Mouse (Mus musculus): Measurements from ENCODE around the gene Ntn1.

Ntn1 gene

DNA sequence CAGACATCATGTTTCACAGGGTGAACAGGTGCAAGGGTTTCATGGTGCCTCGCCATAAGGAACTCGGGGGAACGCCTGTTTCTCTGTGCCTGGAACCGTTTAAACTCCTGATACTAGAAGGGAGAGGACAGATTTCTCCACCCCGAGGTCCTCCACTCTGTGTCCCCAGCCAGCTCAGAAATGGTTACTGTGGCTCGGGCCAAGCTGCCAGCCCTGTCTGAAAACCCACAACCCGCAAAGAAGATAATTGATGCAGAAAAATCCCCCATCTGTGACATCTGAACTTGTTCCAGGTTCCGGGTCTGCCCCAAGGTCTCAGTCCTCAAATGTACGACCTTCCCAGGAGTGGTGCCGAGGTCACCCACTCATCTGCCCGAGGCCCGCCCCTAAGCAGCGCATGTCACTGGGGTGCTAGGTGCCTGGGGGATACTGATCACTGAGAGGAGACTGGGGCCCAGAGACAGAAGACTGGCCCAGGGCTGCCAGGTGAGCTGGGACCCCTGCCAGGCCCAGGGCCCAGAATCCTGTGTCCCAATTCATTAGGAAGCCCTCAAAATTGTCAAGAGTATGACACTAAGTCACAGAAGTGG lies 68.9 kb downstream of the Ntn1 start:
- DNase-seq (ENCODE audit: low spot score in 2 of 2): no peak

DNA sequence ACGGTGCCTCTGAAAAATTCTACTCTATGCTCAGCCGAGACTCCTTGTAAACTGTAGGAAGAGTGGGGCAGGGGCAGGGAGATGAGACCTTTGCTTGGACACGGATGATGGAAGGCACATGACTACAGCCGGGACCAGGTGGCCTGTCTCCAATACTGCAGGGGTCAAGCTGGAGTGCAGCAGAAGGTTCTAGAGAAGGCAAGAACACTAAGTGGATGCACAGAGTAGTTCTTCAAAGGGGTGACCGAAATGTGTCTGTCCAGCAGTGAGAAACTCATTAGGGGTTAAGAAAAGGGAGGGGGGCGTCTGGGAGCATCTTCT lies 69.5 kb downstream of the Ntn1 start:
- no peak for DNase-seq (ENCODE audit: low spot score in 2 of 2)

DNA sequence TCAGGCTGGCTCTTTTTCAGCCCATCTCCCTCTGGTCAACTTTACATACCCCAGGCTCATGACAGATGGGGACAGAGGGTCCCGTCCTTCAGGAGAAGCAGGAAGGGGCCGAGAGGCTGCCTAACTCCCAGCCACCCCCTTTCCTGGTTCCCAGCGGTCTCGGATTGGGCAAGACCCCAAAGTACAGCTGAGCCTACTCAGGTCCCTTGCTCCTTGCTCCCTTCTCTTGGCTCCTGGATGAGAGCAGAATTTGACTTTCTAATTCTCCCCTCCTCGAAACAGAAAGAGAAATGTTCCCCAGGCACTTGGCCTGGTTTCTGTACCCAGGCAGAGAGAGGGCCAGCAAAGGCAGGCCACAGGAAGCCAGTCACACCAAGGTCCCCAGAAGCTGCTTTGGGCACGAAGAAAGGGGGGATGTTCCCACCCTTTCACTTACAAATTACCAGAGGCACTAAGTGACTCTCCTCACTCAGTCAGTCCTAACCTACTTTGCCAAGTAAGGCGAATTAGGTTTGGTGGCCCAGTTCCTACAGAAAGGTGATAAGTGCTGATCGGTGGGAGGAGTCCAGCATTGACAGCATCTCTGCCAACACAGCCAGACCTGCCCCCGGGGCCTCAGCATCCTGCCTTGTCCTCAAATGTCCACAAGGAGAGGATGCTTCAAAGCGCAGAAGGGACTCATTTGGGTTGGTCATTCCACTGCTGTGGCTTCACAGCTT lies 70.1 kb downstream of the Ntn1 start:
- no peak for DNase-seq (ENCODE audit: low spot score in 2 of 2)

DNA sequence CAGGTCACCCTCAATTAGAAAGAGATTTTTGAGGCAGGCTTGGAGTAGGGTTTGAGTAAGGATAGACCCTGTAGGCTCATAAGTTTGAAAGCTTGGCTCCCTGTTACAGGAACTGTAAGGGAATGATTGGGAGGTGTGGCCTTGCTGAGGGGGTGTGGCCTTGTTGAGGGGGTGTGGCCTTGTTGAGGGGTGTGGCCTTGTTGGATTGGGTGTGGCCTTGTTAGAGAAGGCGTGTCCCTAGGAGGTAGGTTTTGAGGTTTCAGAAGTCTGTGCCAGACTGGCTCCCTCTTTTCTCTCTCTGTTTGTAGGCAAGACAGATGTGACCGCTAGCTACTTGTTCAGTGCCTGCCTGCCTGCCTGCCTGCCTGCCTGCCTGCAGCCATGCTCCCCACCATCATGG lies 75.8 kb downstream of the Ntn1 start:
- no peak for DNase-seq (ENCODE audit: low spot score in 2 of 2)

DNA sequence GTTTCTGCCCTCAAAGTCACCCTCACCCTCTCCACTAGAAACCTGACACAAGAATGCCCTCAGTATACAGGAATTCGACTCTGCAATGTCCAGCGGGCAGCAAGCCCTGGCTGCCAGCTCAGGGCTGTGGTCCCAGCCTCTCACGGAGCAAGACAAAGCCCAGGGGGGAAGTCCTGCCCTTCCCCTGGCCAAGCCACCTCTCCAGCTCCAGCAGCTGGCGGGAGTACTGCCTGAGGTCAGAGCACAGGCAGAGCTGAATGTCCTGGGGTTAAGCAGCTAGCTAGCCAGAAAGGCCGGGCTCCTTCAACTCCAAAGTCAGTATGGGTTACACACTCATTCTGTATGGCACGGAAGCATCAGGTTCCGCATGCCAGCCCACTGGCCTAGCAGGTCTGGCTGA lies 79.2 kb downstream of the Ntn1 start:
- DNase-seq (ENCODE audit: low spot score in 2 of 2): no peak

DNA sequence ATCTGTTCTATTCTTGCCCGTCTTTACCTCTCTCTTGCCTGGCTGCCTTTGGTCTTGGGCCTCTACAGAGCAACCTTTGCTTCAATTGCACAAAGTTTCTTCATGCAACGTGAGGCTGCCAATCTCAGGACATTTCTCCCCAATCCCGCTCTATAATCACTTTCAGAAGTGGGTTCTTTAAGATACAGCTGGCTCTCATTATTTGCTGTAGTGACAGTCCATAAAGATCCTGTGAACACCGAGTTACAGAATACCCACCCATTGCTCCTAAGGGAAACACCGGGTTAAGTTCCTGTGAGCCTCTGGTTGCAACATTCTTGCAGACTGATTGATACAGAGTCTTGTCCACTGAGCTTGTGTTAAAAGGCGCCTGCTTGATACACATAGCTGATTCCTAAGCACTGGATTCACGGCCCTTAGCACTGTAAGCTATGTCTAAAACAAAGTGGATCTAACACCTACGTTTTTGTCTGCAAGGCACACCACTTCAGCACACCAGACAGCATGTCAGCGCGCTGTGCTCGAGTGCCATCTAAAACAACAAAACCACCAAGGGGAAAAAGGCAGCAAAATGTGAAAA lies 85.0 kb downstream of the Ntn1 start:
- no peak for DNase-seq (ENCODE audit: low spot score in 2 of 2)

DNA sequence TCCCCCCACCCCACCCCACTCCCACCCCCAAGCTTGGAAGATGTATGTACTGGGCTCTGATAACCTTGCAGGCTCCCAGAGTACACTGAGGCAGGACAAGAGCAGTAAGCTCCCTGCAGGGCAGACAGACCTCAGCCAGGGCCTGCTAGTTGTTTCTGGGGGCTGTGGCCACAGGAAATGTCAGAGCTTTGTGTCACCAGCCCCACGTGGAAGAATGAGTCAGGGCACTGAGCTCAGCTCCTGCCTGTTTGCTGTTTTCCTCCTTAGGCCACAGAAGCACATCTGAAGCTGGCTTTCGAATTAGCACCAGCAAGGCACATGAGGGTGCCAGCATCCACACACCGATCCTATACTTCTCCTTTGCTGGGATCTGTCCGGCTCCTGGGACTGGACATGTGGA lies 86.8 kb downstream of the Ntn1 start:
- no peak for DNase-seq (ENCODE audit: low spot score in 2 of 2)

DNA sequence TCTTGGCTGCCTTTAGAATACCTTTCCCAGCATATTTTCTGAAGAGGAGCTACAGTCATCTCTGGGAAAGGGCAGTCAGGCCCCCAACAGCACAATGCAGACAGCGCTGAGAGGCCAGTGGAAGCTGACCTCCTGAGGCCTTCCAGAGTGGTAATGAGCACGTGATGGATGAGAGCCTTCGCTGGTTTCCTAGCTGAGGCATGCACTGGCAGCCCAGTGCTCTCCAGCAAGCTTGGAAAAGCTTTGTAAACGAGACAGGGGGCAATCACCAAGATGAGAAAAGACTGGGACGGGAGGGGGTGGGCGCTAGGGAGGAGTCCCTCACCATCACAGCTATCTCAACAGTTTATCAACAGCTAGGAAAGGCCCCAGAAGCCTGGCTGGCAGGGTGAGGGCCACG lies 87.6 kb downstream of the Ntn1 start:
- DNase-seq (ENCODE audit: low spot score in 2 of 2): no peak

DNA sequence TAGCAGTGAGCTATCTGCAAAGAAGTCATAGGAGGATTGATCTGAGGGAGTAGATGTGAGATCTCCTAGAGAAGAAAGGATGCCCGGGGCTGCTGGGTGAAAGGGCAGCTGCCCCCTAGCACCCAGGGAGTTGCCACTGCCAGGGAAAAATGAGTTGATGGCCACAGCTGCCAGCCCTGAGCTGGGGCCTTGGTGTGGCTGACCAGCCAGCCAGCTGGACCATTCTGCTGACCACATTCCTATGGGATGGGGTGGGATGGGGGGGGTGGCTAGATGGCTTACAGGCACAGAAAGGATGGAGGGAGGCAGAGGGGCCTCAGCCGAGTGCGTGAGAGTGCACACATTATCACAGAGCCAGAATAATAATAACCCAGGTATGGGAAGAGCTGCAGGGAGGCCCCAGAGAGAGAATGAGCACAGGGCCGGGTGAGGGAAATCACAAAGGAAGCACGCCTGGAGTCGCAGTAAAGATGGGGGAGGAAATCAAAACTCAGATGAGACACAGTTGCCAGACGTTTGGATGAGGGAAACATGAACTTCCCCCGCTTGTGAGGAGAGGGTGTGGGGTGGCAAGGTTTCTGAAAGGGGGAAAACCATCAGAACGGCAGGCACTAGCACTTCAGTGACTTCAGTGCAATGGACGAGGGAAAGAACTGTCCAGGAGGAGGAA lies 91.6 kb downstream of the Ntn1 start:
- no peak for DNase-seq (ENCODE audit: low spot score in 2 of 2)

DNA sequence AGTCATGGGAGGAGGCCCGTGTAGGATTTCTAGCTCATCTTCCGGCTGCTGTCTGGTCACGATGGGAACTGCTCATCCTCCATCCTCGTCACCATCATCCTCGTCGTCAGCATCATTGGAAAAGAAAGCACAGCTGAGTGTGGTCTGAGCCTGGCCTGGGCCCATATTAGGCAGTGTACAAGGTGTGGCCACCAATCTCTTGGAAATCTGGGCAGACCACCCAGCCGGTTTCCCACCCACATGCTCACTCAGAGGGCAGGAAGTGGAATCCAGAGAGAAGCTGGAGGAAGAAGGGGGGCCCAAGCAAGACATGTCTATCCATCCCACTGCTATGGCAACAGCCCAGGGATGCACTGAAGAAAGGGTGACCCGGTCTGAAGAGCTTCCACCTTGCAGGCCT lies 94.6 kb downstream of the Ntn1 start:
- no peak for DNase-seq (ENCODE audit: low spot score in 2 of 2)

DNA sequence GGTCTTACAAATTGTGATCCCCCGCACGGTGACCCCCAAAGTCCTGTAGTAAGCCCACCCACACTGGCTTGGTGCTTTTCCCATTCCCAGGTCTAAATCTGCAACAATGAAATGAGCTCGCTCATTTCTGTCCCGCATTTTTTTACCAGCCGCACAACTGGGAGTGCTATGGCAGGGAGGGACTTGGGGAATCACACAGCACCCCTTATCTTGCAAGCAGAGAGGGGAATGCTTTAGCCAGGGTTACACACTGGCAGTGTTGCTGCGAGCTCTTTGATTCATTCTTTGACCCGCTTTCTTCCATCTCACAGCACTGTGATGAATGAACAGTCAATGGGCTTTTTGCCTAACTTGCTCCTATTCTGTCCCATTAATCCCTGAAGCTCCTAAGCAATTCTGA lies 98.3 kb downstream of the Ntn1 start:
- no peak for DNase-seq (ENCODE audit: low spot score in 2 of 2)

DNA sequence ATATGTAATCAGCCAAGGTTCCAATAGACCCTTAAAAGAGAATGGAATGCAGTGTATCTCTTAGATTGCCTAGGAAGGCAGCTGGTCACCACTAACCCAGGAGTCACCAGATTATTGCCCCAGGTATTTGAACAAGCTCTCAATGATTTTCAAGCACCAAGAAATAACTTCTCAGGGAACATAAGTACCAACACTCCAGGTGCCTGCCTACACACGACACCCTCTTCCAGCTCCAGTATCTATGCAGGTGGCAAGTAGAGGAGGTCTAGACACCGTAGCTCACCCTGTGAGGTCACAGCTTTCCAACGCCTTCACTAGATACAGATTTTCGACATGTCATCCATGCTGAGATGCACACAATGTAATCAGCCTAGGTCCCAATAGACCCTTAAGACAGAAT lies 99.0 kb downstream of the Ntn1 start:
- DNase-seq (ENCODE audit: low spot score in 2 of 2): no peak

DNA sequence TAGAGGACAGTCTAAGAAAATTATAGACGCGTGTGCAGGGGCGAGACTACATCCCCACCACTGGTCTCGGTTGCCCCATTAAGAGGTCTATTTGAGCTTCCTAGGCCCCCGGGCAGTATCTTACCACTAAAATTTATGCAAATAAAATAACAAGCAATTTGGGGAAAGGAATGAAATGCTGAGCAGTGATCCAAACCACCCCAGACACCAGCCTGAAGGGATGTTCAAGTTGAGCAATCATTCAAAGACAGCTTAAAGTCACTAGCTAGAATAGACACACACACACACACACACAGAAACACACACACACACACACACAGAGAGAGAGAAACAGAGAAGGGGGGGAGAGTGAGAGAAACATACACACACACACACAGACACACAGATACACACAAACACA lies 105.1 kb downstream of the Ntn1 start:
- no peak for DNase-seq (ENCODE audit: low spot score in 2 of 2)

DNA sequence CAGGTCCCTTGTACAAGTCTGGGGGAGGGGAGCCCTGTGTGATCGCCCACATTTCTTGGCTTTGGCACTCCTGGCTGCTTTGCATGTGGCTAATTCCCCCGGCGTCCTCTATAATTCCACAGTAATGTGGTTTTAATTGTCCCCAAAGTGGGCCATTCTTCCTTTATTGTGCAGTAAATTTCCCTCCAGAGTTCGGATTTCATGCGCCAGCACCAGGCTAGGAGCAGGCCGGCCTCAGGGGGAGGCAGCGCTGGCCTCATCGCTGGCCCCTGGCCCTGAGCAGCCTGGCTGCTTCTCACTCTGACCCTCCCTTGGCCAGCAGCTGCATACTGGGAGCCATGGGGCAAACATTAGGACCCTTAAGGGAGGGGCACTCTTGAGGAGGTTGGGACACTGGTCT lies 110.0 kb downstream of the Ntn1 start:
- no peak for DNase-seq (ENCODE audit: low spot score in 2 of 2)

DNA sequence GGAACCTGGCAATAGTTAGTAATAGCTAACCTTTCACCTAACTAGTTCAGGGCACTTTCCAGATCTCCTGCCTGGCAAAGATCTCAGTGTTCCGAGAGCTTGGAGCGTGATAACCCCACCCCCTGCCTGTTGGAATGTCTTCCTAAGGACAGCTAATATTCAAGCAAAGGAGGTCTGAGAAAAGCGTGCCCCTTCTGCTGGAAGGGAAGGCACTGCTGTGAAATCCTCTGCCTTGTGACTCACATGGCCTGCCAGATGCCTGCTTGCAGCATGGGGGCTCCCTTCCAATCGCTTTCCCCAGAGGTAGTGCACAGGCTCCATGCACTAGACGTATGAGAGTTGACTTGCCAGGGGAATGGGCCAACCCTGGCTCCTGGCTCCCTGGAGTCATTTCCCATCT lies 113.3 kb downstream of the Ntn1 start:
- no peak for DNase-seq (ENCODE audit: low spot score in 2 of 2)

DNA sequence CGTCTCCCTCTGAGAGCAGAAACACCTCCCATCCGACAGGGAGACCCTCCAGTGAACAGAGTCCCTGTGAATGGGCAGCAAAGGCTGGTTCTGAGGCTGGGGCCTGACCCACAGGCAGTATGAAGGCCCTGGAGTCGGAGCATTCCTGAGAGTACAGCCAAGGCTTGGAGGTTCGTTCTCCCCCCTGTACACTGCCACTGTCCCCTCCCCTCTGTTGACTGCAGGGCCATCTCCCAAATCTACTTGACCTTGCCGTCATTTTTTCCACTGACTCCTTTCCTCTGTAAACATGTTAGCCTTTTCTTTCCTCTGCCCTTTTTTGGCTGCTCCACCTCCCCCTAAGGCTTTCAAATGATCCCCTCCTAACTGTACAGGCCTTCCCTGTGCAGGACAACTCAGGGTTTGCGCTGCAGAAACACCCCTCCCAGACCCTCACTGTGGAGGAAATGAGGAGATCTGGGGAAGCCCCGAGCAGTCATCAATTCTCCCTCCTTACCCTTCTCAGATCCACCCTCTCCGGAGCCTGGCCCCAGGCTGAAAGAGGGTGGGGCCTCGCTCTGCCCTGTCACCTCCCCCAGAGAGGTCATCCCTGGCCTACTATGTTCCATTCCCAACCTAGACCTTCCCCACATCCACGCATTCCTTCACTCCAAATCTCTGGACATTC lies 114.3 kb downstream of the Ntn1 start:
- no peak for DNase-seq (ENCODE audit: low spot score in 2 of 2)

DNA sequence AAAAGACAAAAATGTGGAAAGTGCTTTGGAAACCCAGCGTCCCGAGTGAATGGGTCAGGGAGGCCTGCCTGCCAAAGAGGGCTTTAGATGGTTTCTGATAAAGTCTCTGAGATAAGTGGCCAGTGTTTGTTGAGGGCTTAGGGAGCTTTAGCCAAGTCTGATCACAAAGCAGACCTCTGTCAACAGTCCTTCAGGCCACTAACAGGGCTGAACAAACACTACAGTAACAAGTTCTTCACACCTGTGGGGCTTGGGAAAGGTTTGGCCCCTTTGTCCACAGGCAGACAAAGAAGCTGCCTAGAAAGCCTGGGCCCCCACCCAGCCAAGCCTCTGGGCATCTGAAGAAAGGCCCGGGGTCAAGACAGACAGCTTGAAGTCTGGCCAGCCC lies 114.9 kb downstream of the Ntn1 start:
- no peak for DNase-seq (ENCODE audit: low spot score in 2 of 2)

DNA sequence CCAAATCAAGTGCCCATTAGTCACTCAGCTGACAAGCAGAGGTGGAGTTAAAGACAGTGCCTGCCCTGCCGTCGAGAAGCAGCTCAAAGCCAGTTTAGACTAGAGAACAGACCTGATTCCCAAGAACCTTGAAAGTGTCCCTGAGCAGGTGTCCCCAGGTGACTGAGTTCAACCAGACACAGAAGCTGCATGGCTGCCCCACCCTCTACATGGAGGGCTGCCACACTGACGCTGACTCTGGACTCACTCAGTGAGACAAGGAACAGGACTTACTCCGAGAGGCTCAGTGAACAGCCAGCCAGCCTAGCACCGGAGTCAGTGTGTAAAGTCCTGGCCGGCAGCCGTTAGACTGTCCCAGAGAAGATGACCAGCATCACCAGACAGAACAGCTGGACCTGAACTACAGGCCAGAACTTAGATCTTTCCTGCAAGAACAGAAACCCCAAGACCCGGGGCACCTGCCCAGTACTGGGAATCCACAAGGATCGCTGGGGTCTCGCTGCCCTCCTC lies 120.6 kb downstream of the Ntn1 start:
- no peak for DNase-seq (ENCODE audit: low spot score in 2 of 2)

DNA sequence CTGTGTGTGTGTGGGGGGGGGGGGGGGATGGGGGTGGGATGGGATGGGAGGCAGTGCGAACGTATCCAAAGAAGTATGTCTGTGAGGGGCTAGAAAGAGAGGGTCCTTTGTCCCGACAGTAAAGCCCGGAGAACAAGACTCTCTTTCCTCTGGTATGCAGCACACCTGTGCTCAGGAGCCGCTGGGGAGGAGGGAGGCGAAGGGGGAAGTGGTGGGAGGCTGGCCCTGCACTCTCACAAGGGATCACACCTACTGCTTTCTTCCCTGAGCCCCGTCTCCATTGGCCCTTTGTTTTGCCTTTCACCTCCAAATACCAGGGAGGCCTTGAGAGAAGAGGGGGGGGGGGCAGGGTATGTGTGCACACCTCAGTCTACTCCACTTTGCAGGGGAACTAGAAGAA lies 123.7 kb downstream of the Ntn1 start:
- no peak for DNase-seq (ENCODE audit: low spot score in 2 of 2)

DNA sequence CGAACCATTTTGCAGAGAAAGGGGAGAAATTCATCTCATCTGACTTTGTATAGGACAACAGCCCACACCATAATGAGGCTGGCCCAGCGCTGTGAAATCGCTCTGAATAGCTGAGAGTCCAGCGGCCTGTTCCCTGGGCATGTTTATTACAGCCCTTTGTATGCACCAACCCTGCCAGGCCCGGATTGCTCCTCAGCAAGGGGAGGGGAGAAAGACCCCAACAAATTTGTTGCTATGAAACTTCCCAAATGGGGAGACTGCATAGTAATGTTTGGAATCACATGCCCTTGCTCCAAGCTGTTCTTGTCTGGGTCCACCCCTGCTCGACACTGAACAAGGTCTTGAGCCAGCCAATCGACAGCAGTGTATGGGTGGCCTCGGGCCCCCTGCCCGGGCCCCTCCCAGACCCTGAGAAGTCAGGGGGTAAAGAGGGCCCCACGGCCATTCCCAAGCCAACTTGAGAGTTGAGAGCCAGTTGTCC lies 126.3 kb downstream of the Ntn1 start:
- no peak for DNase-seq (ENCODE audit: low spot score in 2 of 2)

DNA sequence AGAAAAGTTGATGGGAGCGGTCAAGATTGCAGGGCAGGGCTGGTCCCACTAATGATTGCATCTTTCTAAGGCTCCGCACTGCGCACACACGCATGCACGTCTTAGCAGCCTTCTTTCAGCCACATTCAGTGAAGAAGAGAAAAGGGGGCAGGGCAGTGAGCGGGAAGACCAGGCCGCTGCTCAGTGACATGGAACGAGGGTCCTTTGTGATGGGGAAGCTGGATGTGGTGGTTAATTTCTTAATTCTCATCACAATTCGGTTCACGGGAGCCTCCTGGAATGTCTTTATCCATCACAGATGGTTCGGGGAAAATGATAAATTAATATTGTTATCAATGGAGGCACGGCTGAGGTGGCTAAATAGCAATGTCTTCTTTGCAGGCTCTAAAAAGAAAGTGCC lies 126.8 kb downstream of the Ntn1 start:
- DNase-seq (ENCODE audit: low spot score in 2 of 2): no peak

DNA sequence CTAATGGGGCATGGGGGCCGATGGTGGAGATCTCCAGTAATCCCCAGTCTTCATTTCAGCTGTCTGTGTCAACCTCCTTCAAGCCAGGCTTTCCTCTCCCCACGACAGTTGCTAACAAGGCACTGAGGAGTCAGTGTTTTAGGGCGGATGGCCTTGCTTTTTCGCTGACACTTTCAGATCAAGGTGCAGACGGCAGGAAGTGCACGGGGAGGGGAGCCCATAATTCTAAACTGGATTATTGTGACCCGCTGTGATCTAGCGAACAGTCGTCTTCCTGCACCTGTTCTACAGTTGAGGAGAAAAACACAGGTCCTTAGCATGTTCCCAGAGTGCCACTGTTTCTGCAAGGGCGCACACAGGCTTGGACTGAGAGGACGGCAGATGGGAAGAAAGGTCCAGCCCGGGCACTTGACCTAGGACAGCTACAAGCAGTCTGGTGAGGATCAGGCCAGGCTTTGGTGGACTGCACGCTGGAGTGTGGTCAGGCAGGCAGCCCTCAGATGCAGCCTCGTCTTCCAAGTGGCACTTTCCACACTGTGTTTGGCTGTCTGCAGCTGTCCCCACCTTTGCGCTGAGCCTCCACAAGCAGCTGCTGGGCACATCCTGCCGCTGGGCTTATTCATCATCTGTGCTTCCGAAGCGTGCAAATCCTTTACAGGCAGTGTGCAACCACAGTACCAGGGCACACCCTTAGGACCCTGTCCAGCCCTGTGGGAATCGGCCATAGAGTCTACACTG lies 129.7 kb downstream of the Ntn1 start:
- DNase-seq (ENCODE audit: low spot score in 2 of 2): no peak
